Mouse (Mus musculus) mesoderm, embryonic 11.5 days (tissue): Measurements from ENCODE around the gene Cx3cr1.

ENCODE experiments used
- DNase-seq: peaks from one replicate; pipeline ENCODE4 v3.0.0-alpha.2; 2012; ENCODE audit warnings: low read depth, low spot score

The Cx3cr1 gene

DNA sequence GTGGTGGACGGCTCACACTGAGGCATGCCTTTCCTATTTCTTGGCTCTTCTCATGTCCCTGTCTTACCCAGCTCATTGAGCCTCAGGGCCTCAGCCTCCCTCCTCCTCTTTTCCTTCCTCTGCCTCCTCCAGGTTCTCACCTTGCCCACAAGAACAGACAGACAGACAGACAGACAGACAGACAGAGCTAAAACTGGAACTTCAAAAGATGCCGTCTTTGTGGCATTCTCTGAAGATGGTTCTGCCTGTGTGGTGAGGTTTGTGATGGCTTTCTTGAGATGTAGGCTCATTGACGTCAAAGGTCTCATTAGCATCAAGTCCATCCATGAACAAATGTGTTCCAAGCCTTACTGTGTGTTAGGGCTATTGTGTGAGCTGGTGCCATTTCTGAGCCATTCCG lies 13.0 kb upstream of the Cx3cr1 start:
- no peak for DNase-seq

DNA sequence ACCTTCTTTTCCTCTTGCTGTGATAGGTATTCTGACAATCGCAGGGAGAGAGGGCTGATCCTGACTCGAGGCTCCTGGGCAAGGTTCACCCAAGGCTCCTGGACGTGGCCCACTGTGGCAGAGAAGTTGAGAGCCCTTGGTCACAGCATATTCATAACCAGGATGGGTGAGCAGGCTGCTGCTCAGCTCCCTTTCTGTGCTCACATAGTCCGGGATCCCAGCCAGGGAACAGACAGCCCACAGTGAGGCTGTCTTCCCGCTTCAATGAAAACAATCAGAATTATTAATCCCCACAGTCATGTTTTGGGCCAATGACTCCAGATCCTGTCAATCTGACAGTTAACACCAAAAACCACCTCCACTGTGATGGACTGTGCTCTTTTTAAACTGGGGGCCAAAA lies 12.3 kb upstream of the Cx3cr1 start:
- no peak for DNase-seq

DNA sequence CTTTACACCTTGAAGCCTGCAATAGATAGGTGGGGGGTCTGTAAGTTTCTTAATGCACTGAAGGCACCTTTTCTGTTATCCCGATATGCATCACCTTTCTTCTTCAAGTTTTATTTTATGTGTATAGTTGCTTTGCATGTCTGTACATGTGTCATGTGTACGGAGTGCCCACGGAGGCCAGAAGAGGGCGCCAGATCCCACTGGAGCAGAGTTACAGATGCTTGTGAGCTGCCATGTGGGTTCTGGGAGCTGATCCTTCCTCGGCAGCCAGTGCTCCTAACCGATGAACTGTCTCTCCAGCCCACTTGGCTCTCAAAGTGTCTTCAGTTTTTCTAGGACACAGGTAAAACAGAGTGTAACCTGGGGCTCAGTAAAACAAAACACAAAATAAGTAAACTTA lies 11.6 kb upstream of the Cx3cr1 start:
- DNase-seq: peak; percentile 13

DNA sequence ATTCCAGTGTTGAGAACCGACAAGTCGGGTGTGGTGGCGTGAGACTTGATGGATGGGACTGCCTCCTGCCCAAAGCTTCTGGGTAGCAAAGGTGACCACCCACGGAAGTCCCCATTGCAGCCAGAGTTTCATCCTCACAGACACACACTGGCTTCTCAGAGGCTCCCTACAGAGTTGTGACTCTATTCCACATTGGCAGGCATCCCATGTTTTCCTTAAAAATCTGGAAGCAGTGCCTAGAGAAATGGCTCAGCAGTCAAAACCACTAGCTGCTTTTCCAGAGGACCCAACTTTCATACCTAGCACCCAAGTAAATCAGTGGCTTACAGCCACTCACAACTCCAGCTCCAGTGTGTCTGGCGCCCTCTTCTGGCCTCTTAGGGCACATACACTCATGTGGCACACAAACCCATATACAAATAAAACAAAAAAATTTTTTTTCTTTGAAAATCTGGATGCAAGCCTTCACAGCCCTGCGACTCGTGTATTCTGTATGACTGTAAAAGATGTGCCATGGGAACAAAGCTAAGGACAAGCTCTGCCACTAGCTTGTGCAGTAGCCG lies 10.9 kb upstream of the Cx3cr1 start:
- no peak for DNase-seq

DNA sequence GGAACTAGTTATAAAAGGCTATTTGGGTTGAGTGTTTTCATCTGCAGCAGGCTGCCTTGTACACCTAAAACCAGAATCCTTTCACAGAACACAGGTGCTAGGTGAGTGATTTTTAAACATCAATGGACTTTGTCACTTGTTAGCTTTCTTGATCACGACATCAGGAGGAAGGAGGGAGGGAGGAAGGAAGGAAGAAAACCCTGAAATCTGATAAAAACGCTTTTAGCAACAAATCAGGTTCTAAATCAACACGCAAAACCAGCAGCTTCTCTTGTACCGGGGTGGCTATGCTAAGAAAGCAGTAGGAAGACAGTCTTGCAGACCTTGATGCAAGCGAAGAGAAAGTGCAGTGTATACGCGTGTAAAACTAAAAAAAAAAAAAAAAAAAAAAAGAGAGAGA lies 10.2 kb upstream of the Cx3cr1 start:
- DNase-seq: no peak

DNA sequence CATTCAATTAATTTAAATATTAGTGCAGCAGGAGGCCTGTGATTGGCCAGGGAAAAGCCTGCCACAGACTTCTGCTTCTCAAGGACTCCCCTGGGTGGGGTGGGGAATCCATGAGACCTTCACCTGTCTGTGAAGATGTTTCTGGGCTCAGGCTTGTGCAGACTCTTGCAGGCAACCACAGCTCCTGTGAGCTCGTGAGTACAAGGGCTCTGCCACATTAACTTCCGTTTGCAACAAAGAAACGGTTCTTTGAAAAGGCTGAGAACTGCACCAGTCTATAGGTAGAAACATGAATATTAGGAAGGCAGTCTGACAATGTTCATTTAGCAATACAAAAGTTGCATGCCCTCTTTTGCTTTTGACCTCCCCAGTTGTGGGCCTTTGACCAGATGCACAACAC lies 8.6 kb upstream of the Cx3cr1 start:
- DNase-seq: no peak

DNA sequence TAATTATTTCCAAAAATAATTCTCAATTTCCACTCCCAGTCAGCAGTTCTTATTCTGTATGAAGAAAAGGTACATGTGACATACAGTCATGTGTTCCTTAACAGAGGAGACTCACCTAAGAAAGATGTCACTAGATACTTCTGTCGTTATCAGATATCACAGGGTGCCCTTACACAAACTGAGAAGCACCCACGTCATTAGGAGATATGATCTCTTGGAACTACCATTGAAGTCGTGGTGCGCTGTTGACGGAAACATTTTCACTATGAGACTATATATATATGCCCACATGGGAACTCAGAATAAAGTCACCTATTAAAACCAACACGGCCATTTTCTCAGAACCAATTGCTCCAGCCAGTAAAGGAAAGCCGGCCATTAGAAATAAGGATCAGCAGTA lies 4.8 kb upstream of the Cx3cr1 start:
- no peak for DNase-seq

DNA sequence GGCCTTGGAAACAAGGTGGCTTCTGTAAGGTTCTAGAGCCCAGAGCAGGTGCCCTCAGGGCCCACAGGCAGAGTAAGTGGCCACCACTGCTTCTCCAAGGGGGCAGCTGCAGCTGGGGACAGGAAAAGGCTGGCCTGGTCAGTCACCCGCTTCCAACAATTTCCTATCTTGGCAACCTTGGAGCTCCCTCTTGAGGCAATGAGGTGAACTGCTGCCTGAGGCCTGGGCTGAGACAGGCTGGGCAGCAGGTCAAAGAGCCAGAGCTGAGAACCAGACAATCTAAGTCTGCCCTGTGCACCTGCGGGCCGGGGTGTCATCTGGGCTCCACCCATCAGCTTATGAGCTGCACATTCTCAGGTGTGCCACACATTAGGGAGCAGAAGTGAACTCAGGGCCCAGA lies 3.5 kb upstream of the Cx3cr1 start:
- DNase-seq: peak; percentile 82

DNA sequence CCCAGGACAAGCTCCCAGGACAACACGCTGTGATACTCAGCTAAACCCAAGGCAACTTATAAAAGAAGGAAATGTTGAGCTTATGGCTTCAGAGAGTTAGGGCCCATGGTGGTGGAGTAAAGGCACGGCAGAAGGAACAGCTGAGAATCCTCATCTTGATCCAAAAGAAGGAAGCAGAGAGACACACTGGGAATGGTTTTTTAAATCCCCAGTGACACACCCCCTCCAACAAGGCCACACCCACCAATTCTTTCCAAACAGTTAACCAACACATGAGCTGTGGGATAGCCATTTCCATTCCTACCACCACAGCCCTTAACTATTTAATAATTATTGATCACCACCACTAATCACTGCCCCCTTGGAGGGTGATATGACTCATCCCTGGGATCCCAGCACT lies 1.6 kb upstream of the Cx3cr1 start:
- no peak for DNase-seq

DNA sequence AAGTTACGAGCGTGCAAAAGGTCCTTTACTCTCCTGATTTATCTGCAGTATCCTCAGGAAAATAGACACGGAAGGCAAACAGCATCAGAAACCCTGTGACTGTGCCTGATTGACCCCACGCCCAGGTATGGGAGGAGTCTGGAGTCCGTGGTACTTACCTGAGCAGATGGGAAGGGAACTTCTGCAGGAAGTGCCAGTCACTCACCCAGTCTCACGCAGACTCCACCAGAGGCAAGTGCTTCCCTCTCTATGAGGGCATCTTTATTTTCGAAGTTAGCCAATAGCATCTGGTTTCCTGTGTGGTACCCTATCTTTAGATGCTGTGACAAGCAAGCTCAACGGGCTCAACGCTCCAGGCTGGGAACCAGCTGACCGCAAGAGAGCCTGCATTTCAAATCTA lies 1.6 kb downstream of the Cx3cr1 start:
- DNase-seq: no peak

DNA sequence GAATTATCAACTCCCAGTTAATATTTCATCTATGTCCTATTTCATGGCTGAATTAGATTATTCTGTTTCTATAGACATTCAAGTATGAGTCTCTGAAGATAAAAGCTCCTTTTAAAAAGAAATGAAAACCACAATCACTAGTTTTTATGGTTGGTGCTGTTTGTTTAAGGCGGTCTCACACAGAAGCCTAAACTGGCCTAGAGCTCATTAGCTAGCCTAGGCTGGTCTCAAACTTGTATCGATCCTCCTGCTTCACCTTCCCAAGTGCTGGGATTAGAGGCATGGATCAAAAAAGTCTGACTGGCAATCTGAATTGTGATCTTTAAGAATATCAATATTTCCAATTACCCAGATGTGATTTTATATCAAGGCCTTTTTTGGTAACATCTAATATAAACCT lies 2.1 kb downstream of the Cx3cr1 start:
- DNase-seq: no peak

DNA sequence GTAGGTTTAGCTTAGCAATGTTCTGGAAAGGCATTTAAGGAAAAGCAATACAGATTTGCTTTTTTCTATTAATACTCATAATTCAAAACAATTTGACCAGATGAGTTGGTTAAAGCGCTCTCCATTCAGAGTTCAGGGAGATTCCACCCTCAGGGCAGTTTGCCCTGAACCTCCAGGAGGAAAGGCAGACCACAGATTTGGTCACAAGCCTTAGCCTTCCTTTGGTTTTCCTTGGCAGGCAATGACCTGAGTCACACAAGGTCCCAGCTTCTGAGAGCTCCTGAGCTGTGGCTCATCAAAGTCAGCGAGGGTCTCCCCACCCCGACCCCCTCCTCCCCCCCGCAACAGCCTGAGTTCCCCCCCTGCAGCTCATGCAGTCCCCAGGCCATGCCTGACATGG lies 5.4 kb downstream of the Cx3cr1 start:
- DNase-seq: no peak

DNA sequence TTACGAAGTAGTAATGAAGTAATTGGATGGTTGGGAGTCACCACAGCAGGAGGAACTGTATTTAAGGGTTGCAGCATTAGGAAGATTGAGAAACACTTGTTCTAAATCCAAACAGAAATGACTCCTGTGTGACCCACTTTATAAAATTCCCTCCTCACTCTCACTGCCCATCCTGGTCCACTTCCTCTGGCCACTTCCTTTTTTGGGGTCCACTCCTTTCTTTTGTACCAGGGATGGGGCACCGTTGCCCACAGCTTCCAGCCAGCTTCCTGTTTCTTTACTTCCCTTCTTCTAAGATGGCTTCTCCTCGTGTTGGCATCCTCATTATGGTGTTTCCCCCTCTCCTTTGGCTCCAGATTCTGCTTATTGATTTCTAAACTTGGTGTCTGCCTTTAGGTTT lies 10.9 kb downstream of the Cx3cr1 start:
- no peak for DNase-seq

DNA sequence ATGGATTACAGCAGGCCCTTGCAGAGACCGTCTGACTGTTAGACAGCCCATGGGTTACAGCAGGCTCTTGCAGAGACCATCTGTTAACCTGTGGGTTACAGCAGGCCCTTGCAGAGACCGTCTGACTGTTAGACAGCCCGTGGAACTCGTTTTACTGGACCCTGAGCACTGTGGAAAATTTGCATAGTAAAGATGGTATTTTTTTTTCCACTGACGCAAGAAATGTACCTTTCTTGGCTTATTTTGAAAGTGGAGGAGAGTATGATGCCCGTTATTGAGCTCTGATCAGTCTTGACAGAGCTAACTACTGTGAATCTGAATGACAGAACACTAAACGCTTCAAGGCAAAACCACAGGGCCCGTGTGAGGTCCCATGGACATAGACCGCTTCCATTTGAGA lies 13.5 kb downstream of the Cx3cr1 start:
- DNase-seq: no peak

DNA sequence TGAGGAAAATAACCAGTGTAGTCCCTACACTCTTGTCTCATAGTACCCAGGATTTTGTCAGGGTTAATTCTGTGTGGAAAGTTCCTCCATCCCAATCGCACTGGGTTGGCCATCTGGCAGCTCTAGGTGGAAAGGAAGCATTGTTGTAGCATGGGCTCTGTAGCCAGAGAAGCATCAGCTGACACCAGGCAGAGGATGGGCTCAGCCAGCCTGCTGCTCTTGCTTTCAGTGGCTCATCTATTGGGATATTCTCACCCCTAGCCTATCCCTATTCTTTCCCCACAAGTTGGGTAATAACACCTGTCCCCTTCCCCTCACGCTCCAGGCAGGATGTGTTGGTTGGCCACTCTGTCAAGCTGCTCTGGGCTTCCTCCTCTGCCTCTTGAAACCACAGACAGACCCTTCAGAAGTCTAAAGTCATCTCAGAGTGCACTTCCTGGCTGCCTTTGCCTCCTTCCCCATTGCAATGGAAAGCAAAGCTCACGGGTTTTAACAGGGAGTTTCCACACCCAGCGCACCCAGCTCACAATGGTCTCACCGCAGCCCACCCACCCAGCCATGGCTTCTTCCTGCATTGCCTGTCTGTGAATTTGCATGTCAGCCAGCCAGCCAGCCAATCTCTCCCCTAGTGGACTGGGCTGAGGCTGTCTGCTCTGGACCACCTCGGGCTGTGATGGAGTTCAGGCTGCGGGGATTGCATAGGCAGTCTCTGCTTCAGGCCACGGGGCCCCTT lies 15.0 kb downstream of the Cx3cr1 start:
- peak; percentile 23 for DNase-seq

DNA sequence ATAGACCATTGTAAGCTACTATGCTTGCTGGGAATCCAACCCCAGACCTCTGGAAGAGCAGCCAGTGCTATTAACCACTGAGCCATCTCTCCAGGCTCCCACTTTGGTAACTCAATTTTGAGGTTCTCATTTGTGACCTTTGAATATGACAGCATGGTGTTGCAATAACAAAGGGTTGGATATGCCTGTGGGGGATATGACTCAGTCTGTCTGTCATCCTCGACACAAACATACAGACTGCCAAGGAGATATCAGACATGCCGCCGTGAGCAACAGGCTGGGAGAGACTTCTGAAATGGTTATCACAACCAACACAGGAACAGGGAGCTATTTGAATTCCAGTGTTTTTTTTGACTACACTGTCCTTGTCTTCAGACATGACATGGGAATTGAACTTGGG lies 20.3 kb downstream of the Cx3cr1 start:
- DNase-seq: no peak

DNA sequence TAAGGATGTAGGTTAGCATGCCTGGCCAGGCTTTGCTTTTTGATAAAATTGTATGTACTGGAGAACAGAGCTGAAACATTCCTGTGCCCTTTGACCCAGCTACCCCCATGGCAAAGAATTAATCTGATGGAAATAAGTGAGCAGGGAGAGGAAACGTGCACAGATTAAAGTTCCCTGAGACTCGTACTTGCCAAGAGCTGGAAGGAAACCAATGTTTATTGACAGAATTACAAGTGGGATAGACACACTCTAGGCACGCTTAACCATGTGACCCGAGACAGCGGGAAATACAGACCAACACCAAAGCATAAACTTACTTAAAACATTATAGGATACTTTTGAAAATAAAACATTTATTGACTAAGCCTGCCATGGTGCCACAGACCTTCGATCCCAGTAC lies 21.2 kb downstream of the Cx3cr1 start:
- DNase-seq: no peak

DNA sequence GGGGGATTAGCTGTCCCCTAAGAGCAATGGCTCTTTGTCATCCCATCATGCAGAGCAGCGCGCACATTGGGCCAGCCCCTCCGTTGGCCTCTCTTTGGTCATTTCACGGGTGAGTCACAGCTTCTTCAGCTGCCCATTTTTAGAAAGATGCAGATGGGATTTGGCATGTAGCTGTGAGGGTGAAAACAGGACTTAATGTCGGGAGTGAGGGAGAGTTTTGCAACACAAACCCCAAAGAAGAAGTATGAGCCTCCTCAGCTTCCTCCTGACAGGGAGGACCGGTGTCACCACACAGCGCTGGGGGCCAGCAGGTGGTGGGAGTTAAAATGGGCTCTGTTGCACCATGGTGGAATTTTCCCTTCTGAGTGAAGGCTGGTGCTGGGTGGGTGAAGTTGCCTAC lies 26.6 kb downstream of the Cx3cr1 start:
- no peak for DNase-seq

DNA sequence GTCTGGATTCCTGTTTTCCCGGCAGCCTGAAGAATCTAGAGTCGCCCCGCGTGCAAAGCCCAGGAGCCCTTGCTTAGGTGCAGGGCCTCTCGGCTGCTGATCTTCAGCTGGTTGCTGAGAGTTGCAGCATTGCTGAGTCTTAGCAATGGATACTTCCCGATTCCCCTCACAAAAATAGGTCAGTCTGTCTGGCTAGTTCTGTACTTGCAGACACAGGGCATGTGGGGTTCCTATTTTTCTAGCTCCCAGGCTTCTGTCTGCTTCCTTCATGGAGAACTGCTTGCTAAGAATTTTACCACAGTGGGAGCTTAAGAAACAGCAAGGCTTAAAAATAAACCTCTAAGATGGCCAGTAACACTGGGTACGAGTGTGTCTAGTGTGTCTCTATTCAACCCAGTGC lies 32.3 kb downstream of the Cx3cr1 start:
- DNase-seq: no peak

DNA sequence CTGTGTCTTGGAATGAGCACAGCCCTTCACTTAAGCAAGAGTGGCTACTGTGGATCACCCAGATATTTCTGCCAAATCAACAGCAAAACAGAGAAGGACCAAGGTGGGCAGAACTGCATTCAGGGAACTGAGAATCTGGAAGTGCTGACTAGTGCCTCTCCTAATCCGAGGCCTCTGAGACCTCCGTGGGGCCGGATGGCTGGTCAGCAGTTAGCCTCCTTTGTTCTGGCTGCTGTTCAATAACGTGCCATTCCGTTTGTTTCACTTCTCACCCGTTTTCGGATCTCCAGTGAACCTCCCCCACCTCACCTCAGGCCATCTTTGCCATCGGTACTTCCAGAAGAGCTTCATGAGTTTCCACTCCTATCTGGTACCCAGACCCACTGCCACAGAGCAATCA lies 35.3 kb downstream of the Cx3cr1 start:
- no peak for DNase-seq

DNA sequence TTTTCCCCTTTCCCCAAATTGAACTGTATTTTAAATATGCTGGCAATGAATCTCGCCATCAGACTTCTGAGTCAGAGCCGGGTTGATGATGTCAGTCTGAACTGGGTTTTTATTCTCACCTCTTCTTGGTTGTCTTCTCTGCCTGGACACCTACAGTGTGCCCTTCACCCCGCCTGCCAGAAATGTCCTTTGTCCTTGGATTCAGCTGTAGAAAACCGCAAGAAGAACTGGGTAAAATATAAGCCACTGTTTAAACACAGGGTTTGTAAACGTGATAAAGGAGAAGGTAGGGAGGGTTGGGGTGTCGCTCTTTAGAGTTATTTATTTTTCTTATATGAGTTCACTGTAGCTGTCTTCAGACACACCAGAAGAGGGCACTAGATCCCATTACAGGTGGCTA lies 37.0 kb downstream of the Cx3cr1 start:
- DNase-seq: no peak

DNA sequence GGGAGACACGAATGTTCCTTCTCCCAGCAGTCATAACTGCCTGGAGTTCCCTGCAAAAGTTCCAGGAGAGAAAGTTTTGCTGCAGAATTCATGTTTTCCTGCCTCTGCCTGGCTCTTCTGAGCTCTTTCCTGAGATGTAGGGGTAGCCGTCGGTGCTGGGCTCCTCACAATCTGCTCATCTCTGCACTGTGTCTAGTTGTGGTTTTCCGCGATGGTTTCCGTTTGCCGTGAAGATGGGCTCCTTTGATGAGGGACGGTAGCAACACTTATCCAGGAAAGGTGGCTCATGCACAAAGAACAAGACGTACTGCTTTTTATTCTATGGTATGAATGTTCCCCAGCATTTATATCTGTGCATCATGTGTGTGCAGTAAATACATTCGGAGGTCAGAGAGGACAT lies 39.3 kb downstream of the Cx3cr1 start:
- no peak for DNase-seq

DNA sequence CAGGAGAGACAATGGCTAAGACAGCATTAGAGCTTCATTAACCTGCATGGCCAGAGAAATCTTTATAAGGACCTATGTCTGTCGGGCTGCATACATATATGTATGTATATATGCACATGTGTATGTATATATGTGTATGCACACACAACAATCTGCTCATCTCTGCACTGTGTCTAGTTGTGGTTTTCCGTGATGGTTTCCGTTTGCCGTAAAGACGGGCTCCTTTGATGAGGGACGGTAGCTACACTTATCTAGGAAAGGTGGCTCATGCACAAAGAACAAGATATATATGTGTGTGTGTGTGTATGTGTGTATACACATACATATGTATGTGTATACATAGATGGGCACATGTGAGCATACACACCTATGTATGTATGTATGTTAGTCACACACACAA lies 39.8 kb downstream of the Cx3cr1 start:
- no peak for DNase-seq
